10 mouse cellular contexts compared by ENCODE assay signal in genomic region chr7:112416730-112417513, GRCm38 (mm10). TPM values are rescaled to one million over a fixed set of nuclear protein-coding genes. Genes with fewer than 3 reads are reported as not detected.
DNase-seq lines count a peak whose midpoint lies in the region; ATAC-seq and TF ChIP-seq lines count a peak whose summit lies in the region.
"Had no signal": no experiment of that assay in that cellular context is flagged by ENCODE, and none has a peak within 500 bp of the region (broad histone marks: within the 10 kb centered on the region; RNA-seq: fewer than 3 reads in every experiment).

No protein-coding gene starts in this region.

- no peak overlapping the region for H3K4me2 ChIP-seq in lung, embryonic 15.5 days
- H3K4me2 ChIP-seq in forebrain, embryonic 13.5 days = peak overlapping the region; percentile 46
- no peak overlapping the region for H3K4me2 ChIP-seq in midbrain, embryonic 11.5 days

- H3K4me1 ChIP-seq in lung, embryonic 15.5 days = peaks cover 20% of the 10 kb centered on the region
- peaks cover 20% of the 10 kb centered on the region for H3K4me1 ChIP-seq in forebrain, embryonic 13.5 days
- peaks cover 13% of the 10 kb centered on the region for H3K4me1 ChIP-seq in midbrain, embryonic 11.5 days (ENCODE audit: control insufficient read depth, insufficient read depth, low read length)
- no peaks in the 10 kb centered on the region; the same call in 1 of the 2 replicates for H3K4me1 ChIP-seq in cerebellum, adult 2 months (ENCODE audit: control insufficient read depth, insufficient read depth, low read length)

- no peaks in the 10 kb centered on the region for H3K36me3 ChIP-seq in lung, embryonic 15.5 days
- H3K36me3 ChIP-seq in forebrain, embryonic 13.5 days (ENCODE audit: poor library complexity, severe bottlenecking) = no peaks in the 10 kb centered on the region
- H3K36me3 ChIP-seq in midbrain, embryonic 11.5 days (ENCODE audit: control insufficient read depth, insufficient read depth, low read length) = no peaks in the 10 kb centered on the region

- no peaks in the 10 kb centered on the region for H3K9me3 ChIP-seq in lung, embryonic 15.5 days
- no peaks in the 10 kb centered on the region for H3K9me3 ChIP-seq in forebrain, embryonic 13.5 days (replicated peaks)
- H3K9me3 ChIP-seq in midbrain, embryonic 11.5 days (ENCODE audit: control insufficient read depth, low read length) = no peaks in the 10 kb centered on the region

- H3K27ac ChIP-seq in lung, embryonic 15.5 days = peak overlapping the region; percentile 47
- H3K27ac ChIP-seq in forebrain, embryonic 13.5 days = peak overlapping the region; percentile 21; the same call in 1 of the 2 replicates
- no peak overlapping the region for H3K27ac ChIP-seq in midbrain, embryonic 11.5 days (ENCODE audit: low read depth, low read length)
- no peak overlapping the region for H3K27ac ChIP-seq in cerebellum, adult 2 months (ENCODE audit: insufficient read depth, low read length)

- H3K4me3 ChIP-seq in lung, embryonic 15.5 days = no peak overlapping the region
- no peak overlapping the region for H3K4me3 ChIP-seq in forebrain, embryonic 13.5 days
- no peak overlapping the region for H3K4me3 ChIP-seq in midbrain, embryonic 11.5 days (ENCODE audit: low read depth, low read length)
- H3K4me3 ChIP-seq in cerebellum, adult 2 months (replicated peaks; ENCODE audit: insufficient read depth, low read depth, low read length) = no peak overlapping the region

- 0 out of 2 replicates have a peak, but pooled peaks cover 4% of the 10 kb centered on the region for H3K27me3 ChIP-seq in lung, embryonic 15.5 days
- H3K27me3 ChIP-seq in forebrain, embryonic 13.5 days = peaks cover 18% of the 10 kb centered on the region; the same call in 1 of the 2 replicates
- no peaks in the 10 kb centered on the region for H3K27me3 ChIP-seq in midbrain, embryonic 11.5 days (ENCODE audit: control insufficient read depth, insufficient read depth, low read length)
- H3K27me3 ChIP-seq in cerebellum, adult 2 months (ENCODE audit: control insufficient read depth, insufficient read depth, low read length) = no peaks in the 10 kb centered on the region; the same call in 1 of the 2 replicates

- DNase-seq in lung, postnatal 14 days = no peak
- no peak for DNase-seq in midbrain, embryonic 11.5 days (ENCODE audit: low spot score, missing footprints)
- DNase-seq in cerebellum, adult 2 months = no peak
- DNase-seq in cerebellum, postnatal 14 days = no peak
- DNase-seq: liver, postnatal 0 days; spleen, adult 18-20 months had no signal

- 29% methylated on average over 5 of the region's 7 CpGs for WGBS in lung, embryonic 15.5 days
- WGBS in forebrain, embryonic 13.5 days = 6% methylated on average over 4 of the region's 7 CpGs
- WGBS in midbrain, embryonic 11.5 days = 20% methylated on average over 6 of the region's 7 CpGs
- WGBS in cerebellum, adult 2 months = 52% methylated on average over 7 of the region's 7 CpGs

- no peak for TF ChIP-seq POLR2A in cerebellum, adult 2 months (IDR thresholded peaks at IDR 0.05; ENCODE audit: borderline replicate concordance, insufficient read depth, low read length)

- no peak for TF ChIP-seq CTCF in cerebellum, adult 2 months (IDR thresholded peaks at IDR 0.05; ENCODE audit: borderline replicate concordance, insufficient read depth, low read depth, low read length)

- no peak for ATAC-seq in lung, embryonic 15.5 days (ENCODE audit: borderline replicate concordance, extremely low read depth, low FRiP score, low TSS enrichment)
- 0 out of 2 replicates have a peak, but pooled peaks have one; percentile 24 for ATAC-seq in forebrain, embryonic 13.5 days
- ATAC-seq in midbrain, embryonic 11.5 days (ENCODE audit: low FRiP score) = 0 out of 2 replicates have a peak, but pooled peaks have one; percentile 7
- no peak for ATAC-seq in megakaryocyte, adult 5-6 weeks (ENCODE audit: poor library complexity, severe bottlenecking)
- ATAC-seq: liver, postnatal 0 days had no signal

- H3K9ac ChIP-seq in lung, embryonic 15.5 days = no peak overlapping the region
- H3K9ac ChIP-seq in forebrain, embryonic 13.5 days = no peak overlapping the region
- 0 out of 2 replicates have a peak overlapping the region, but pooled peaks have one; percentile 1 for H3K9ac ChIP-seq in midbrain, embryonic 11.5 days (ENCODE audit: low read length)
- H3K9ac ChIP-seq: liver, postnatal 0 days had no signal

RNA-seq across cellular contexts. Expression of gene Parva, which starts 10.4 kb away (rescaled TPM):
- 109 TPM in 2 replicates for polyA plus RNA-seq in lung, embryonic 15.5 days (2015; fragmentation: Nextera tagmentation; extraction: Ambion mirVana)
- polyA plus RNA-seq in forebrain, embryonic 13.5 days (2015; fragmentation: Nextera tagmentation; extraction: Ambion mirVana) = 27.6 and 31.9 TPM in 2 replicates
- polyA plus RNA-seq in midbrain, embryonic 11.5 days (2014; fragmentation: Nextera tagmentation; extraction: Ambion mirVana) = 50.0 and 50.2 TPM in 2 replicates
- total RNA-seq in megakaryocyte, adult 5-6 weeks (2015) = not detected in 2 replicates
- total RNA-seq in megakaryocyte, adult 5-6 weeks (2017) = not detected in 2 replicates
- polyA plus RNA-seq in cerebellum, adult 2 months (2012; rRNA removed) = 64.4 and 67.5 TPM in 2 replicates
- total RNA-seq: MEL had no signal

Comparison
In these comparisons a context has a peak if more than half of its experiments do, and no peak if none do; other contexts are left out.
1. ATAC-seq: peak in forebrain, embryonic 13.5 days (single experiment) and midbrain, embryonic 11.5 days (single experiment); none in lung, embryonic 15.5 days (single experiment) and megakaryocyte, adult 5-6 weeks (single experiment).
2. H3K27ac ChIP-seq: peak in lung, embryonic 15.5 days (single experiment) and forebrain, embryonic 13.5 days (single experiment); none in midbrain, embryonic 11.5 days (single experiment) and cerebellum, adult 2 months (single experiment).